Mouse (Mus musculus): ENCODE results near the gene Syt11.
A peak's percentile ranks its signal among the peaks of the same experiment; 100 is the strongest.
"Not testable (repeated sequence)": the region's sequence is repeated elsewhere in the genome, so short reads cannot be mapped to it uniquely, and the experiment has no call there.

Syt11 gene

GRCm38 (mm10) chr3:88745534-88745933 is 29.4 kb downstream of the Syt11 start:
- H3K9me3 ChIP-seq (ENCODE audit: low read length): peaks cover 40% of the 10 kb centered on the region
- no peaks in the 10 kb centered on the region for H3K27me3 ChIP-seq (ENCODE audit: insufficient read depth, low read length)
- H3K4me3 ChIP-seq (replicated peaks; ENCODE audit: low read length): no peak overlapping the region
- peaks cover 5% of the 10 kb centered on the region; the same call in 1 of the 2 replicates for H3K36me3 ChIP-seq (ENCODE audit: insufficient read depth, low read length)
- TF ChIP-seq POU5F1 (IDR thresholded peaks at IDR 0.05; ENCODE audit: borderline replicate concordance, low read length): no peak
- TF ChIP-seq NANOG (IDR thresholded peaks at IDR 0.05; ENCODE audit: borderline replicate concordance, low read length): no peak
- TF ChIP-seq CTCF (conservative IDR thresholded peaks at IDR 0.05; ENCODE audit: low read length): no peak
- peaks cover 13% of the 10 kb centered on the region for H3K4me1 ChIP-seq (replicated peaks; ENCODE audit: low read depth, low read length)

DNA sequence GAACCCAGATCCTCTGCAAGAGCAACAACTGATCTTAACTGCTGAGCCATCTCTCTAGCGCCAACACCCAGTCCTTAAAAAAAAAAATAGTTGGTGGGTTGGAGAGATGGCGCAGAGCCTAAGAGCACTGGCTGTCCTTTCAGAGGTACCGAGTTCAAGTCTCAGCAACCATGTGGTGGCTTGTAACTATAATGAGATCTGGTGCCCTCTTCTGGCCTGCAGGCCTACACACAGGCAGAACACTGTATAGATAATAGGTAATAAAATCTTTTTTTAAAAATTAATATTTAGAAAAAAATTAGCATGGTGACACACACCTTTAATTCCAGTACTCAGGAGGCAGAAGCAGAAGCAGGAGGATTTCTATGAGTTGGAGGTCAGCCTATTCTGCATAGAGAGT is 34.8 kb downstream of the Syt11 start:
- Histone ChIP-seq H3K4me1 (replicated peaks; ENCODE audit: low read depth, low read length) (peaks cover 6% of the 10 kb centered on the region), H3K36me3 (ENCODE audit: insufficient read depth, low read length) (no peaks in the 10 kb centered on the region)
- TF ChIP-seq POU5F1 (IDR thresholded peaks at IDR 0.05; ENCODE audit: borderline replicate concordance, low read length) (no peak), NANOG (IDR thresholded peaks at IDR 0.05; ENCODE audit: borderline replicate concordance, low read length) (no peak), CTCF (conservative IDR thresholded peaks at IDR 0.05; ENCODE audit: low read length) (0 out of 2 replicates have a peak, but pooled peaks have one; percentile 9)

GRCm38 (mm10) chr3:88738641-88739040 is 36.3 kb downstream of the Syt11 start:
- no peaks in the 10 kb centered on the region for H3K36me3 ChIP-seq (ENCODE audit: insufficient read depth, low read length)
- peaks cover 6% of the 10 kb centered on the region for H3K4me1 ChIP-seq (replicated peaks; ENCODE audit: low read depth, low read length)
- TF ChIP-seq NANOG (IDR thresholded peaks at IDR 0.05; ENCODE audit: borderline replicate concordance, low read length) (no peak), POU5F1 (IDR thresholded peaks at IDR 0.05; ENCODE audit: borderline replicate concordance, low read length) (no peak), CTCF (conservative IDR thresholded peaks at IDR 0.05; ENCODE audit: low read length) (peak; percentile 91)
- H3K27me3 ChIP-seq (ENCODE audit: insufficient read depth, low read length): no peaks in the 10 kb centered on the region
- H3K4me3 ChIP-seq (replicated peaks; ENCODE audit: low read length): no peak overlapping the region
- H3K9me3 ChIP-seq (ENCODE audit: low read length): peaks cover 31% of the 10 kb centered on the region

More for the DNA sequence above, 34.8 kb downstream of the Syt11 start:
- no peaks in the 10 kb centered on the region for H3K27me3 ChIP-seq (ENCODE audit: insufficient read depth, low read length)
- H3K9me3 ChIP-seq (ENCODE audit: low read length): peaks cover 34% of the 10 kb centered on the region
- no peak overlapping the region for H3K4me3 ChIP-seq (replicated peaks; ENCODE audit: low read length)

DNA sequence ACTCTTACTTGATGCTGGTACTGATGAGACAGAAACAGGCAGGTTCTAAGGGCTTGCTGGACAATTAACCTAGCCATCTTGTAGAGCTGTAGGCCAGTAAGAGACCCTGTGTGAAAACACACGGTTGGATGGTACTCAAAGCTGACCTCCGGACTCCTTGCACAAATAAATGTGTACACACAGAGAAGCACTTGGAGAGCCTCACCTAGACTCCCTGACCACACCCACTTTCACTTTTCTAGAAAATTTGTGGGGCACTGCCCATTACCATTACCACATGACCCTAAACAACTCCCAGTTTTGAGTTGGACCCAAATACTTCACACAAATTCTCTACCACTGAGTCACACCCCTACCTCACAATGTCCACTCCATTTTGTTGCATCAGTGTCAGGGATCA is 38.4 kb downstream of the Syt11 start:
- H3K9me3 ChIP-seq (ENCODE audit: low read length): peaks cover 31% of the 10 kb centered on the region
- peaks cover 3% of the 10 kb centered on the region; the same call in 1 of the 2 replicates for H3K36me3 ChIP-seq (ENCODE audit: insufficient read depth, low read length)
- no peak for TF ChIP-seq POU5F1 (IDR thresholded peaks at IDR 0.05; ENCODE audit: borderline replicate concordance, low read length)
- no peak for TF ChIP-seq NANOG (IDR thresholded peaks at IDR 0.05; ENCODE audit: borderline replicate concordance, low read length)
- TF ChIP-seq CTCF (conservative IDR thresholded peaks at IDR 0.05; ENCODE audit: low read length): no peak
- H3K4me1 ChIP-seq (replicated peaks; ENCODE audit: low read depth, low read length): peaks cover 6% of the 10 kb centered on the region
- H3K4me3 ChIP-seq (replicated peaks; ENCODE audit: low read length): no peak overlapping the region
- no peaks in the 10 kb centered on the region for H3K27me3 ChIP-seq (ENCODE audit: insufficient read depth, low read length)

- H3K4me1 ChIP-seq (replicated peaks; ENCODE audit: low read depth, low read length): peaks cover 29% of the 10 kb centered on the region
- TF ChIP-seq POU5F1 (IDR thresholded peaks at IDR 0.05; ENCODE audit: borderline replicate concordance, low read length) (no peak), CTCF (conservative IDR thresholded peaks at IDR 0.05; ENCODE audit: low read length) (no peak), NANOG (IDR thresholded peaks at IDR 0.05; ENCODE audit: borderline replicate concordance, low read length) (no peak)
- H3K36me3 ChIP-seq (ENCODE audit: insufficient read depth, low read length): peaks cover 17% of the 10 kb centered on the region
- no peaks in the 10 kb centered on the region for H3K27me3 ChIP-seq (ENCODE audit: insufficient read depth, low read length)
- H3K9me3 ChIP-seq (ENCODE audit: low read length): no peaks in the 10 kb centered on the region
- 0 out of 2 replicates have a peak overlapping the region, but pooled peaks have one; percentile 8 for H3K4me3 ChIP-seq (replicated peaks; ENCODE audit: low read length)
Measured at GRCm38 (mm10) chr3:88719098-88719497, 55.9 kb downstream of the Syt11 start.

- TF ChIP-seq POU5F1 (IDR thresholded peaks at IDR 0.05; ENCODE audit: borderline replicate concordance, low read length): no peak
- no peak for TF ChIP-seq NANOG (IDR thresholded peaks at IDR 0.05; ENCODE audit: borderline replicate concordance, low read length)
- no peak for TF ChIP-seq CTCF (conservative IDR thresholded peaks at IDR 0.05; ENCODE audit: low read length)
- Histone ChIP-seq H3K27me3 (ENCODE audit: insufficient read depth, low read length) (no peaks in the 10 kb centered on the region), H3K36me3 (ENCODE audit: insufficient read depth, low read length) (peaks cover 29% of the 10 kb centered on the region), H3K9me3 (ENCODE audit: low read length) (no peaks in the 10 kb centered on the region), H3K4me1 (replicated peaks; ENCODE audit: low read depth, low read length) (peaks cover 29% of the 10 kb centered on the region), H3K4me3 (replicated peaks; ENCODE audit: low read length) (no peak overlapping the region)
Measured at GRCm38 (mm10) chr3:88717831-88718230, 57.1 kb downstream of the Syt11 start.

GRCm38 (mm10) chr3:88717198-88717798 is 57.7 kb downstream of the Syt11 start:
- TF ChIP-seq POU5F1 (IDR thresholded peaks at IDR 0.05; ENCODE audit: borderline replicate concordance, low read length): no peak
- TF ChIP-seq NANOG (IDR thresholded peaks at IDR 0.05; ENCODE audit: borderline replicate concordance, low read length): no peak
- no peak for TF ChIP-seq CTCF (conservative IDR thresholded peaks at IDR 0.05; ENCODE audit: low read length)
- Histone ChIP-seq H3K4me3 (replicated peaks; ENCODE audit: low read length) (peak overlapping the region; percentile 82), H3K27me3 (ENCODE audit: insufficient read depth, low read length) (no peaks in the 10 kb centered on the region), H3K4me1 (replicated peaks; ENCODE audit: low read depth, low read length) (peaks cover 29% of the 10 kb centered on the region), H3K36me3 (ENCODE audit: insufficient read depth, low read length) (peaks cover 34% of the 10 kb centered on the region), H3K9me3 (ENCODE audit: low read length) (no peaks in the 10 kb centered on the region)

GRCm38 (mm10) chr3:88716399-88717197 is 58.4 kb downstream of the Syt11 start, which contains the start of gene Rit1:
Gene Rit1 (plus strand): TSS chr3:88716838.
- H3K4me3 ChIP-seq (replicated peaks; ENCODE audit: low read length): peak within 1 kb of the TSS; percentile 82
- TF ChIP-seq POU5F1 (IDR thresholded peaks at IDR 0.05; ENCODE audit: borderline replicate concordance, low read length) (no peak), CTCF (conservative IDR thresholded peaks at IDR 0.05; ENCODE audit: low read length) (no peak), NANOG (IDR thresholded peaks at IDR 0.05; ENCODE audit: borderline replicate concordance, low read length) (no peak)
- no peaks in the 10 kb centered on the region for H3K27me3 ChIP-seq (ENCODE audit: insufficient read depth, low read length)
- no peaks in the 10 kb centered on the region for H3K9me3 ChIP-seq (ENCODE audit: low read length)
- peaks cover 41% of the 10 kb centered on the region for H3K36me3 ChIP-seq (ENCODE audit: insufficient read depth, low read length)
- peaks cover 29% of the 10 kb centered on the region for H3K4me1 ChIP-seq (replicated peaks; ENCODE audit: low read depth, low read length)

- peaks cover 29% of the 10 kb centered on the region for H3K4me1 ChIP-seq (replicated peaks; ENCODE audit: low read depth, low read length)
- H3K4me3 ChIP-seq (replicated peaks; ENCODE audit: low read length); H3K9me3 ChIP-seq (ENCODE audit: low read length); H3K27me3 ChIP-seq (ENCODE audit: insufficient read depth, low read length): not testable (repeated sequence)
- peaks cover 46% of the 10 kb centered on the region for H3K36me3 ChIP-seq (ENCODE audit: insufficient read depth, low read length)
Measured at GRCm38 (mm10) chr3:88715716-88716115, 59.2 kb downstream of the Syt11 start.

Measured in E14TG2a.4 (cell line).